In the genomic region with DNA sequence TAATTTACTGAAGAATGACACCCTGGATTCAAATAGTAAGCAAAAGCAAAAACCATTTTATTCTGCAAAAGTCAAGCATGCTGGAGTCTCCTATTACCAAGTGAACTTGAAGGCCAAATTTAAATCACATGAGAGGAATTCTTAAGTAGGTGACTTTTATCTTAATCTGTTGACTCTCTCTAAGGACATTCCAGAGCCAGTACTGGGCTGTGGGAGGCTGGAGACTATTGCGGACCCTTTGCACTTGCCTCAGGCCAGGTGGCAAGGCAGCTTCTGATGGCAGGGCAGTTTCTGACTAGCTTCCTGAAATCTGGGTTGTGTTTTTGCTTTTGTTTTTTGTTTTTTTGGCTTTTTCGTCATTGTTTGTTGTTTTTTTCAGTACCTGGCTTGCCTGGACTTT, we compare ENCODE assay signal across 35 mouse cellular contexts.
"Had no signal": no experiment of that assay in that cellular context is flagged by ENCODE, and none has a peak within 500 bp of the region (broad histone marks: within the 10 kb centered on the region; RNA-seq: fewer than 3 reads in every experiment).

No protein-coding gene starts in this region.

- ATAC-seq: hindbrain, embryonic 16.5 days; hindbrain, postnatal 0 days; inflammation-experienced regulatory T-cells, adult 6 months; intestine, embryonic 15.5 days; intestine, embryonic 16.5 days; intestine, postnatal 0 days had no signal

- H3K4me3 ChIP-seq: heart, adult 2 months; heart, embryonic 10.5 days; heart, embryonic 12.5 days; heart, embryonic 13.5 days; heart, embryonic 15.5 days; hindbrain, embryonic 10.5 days; hindbrain, embryonic 13.5 days; hindbrain, embryonic 15.5 days; intestine, embryonic 15.5 days; kidney, embryonic 15.5 days; layer of hippocampus, adult 2 months had no signal

- H3K27ac ChIP-seq: heart, adult 2 months; heart, embryonic 10.5 days; heart, embryonic 13.5 days; heart, embryonic 15.5 days; hindbrain, embryonic 10.5 days; hindbrain, embryonic 13.5 days; hindbrain, embryonic 15.5 days; hindbrain, postnatal 0 days; intestine, embryonic 15.5 days; kidney, embryonic 15.5 days; kidney, postnatal 0 days; layer of hippocampus, adult 2 months had no signal

- DNase-seq: heart, adult 18-20 months; heart, adult 2 months; heart, postnatal 10 days; heart, postnatal 14 days; heart, postnatal 36 days; heart, postnatal 4 days; kidney, adult 11 months; kidney, adult 18-20 months; kidney, adult 2 months; kidney, adult 8-10 months; kidney, adult 9 months; kidney, postnatal 10 days; kidney, postnatal 14 days; kidney, postnatal 25 days; kidney, postnatal 36 days; kidney, postnatal 4 days; layer of hippocampus, adult 9-11 months; layer of hippocampus, postnatal 36 days had no signal

- H3K27me3 ChIP-seq: heart, embryonic 12.5 days; heart, embryonic 13.5 days; heart, embryonic 15.5 days; hindbrain, embryonic 13.5 days; hindbrain, embryonic 15.5 days; intestine, embryonic 15.5 days; kidney, embryonic 15.5 days had no signal

- H3K4me2 ChIP-seq: heart, embryonic 11.5 days; heart, embryonic 12.5 days; heart, embryonic 13.5 days; heart, embryonic 15.5 days; hindbrain, embryonic 13.5 days; hindbrain, embryonic 15.5 days; intestine, embryonic 15.5 days; kidney, embryonic 15.5 days had no signal

- H3K9me3 ChIP-seq: heart, embryonic 10.5 days; heart, embryonic 15.5 days; hindbrain, embryonic 10.5 days; hindbrain, embryonic 13.5 days; hindbrain, embryonic 15.5 days; intestine, embryonic 15.5 days; kidney, embryonic 15.5 days had no signal

- H3K36me3 ChIP-seq: heart, embryonic 10.5 days; heart, embryonic 12.5 days; heart, embryonic 13.5 days; heart, embryonic 15.5 days; hindbrain, embryonic 10.5 days; hindbrain, embryonic 13.5 days; hindbrain, embryonic 15.5 days; intestine, embryonic 15.5 days; kidney, embryonic 15.5 days had no signal

- H3K9ac ChIP-seq: heart, embryonic 12.5 days; heart, embryonic 13.5 days; heart, embryonic 15.5 days; hindbrain, embryonic 13.5 days; hindbrain, embryonic 15.5 days; intestine, embryonic 15.5 days; kidney, embryonic 15.5 days had no signal

- H3K4me1 ChIP-seq: heart, embryonic 10.5 days; heart, embryonic 12.5 days; heart, embryonic 13.5 days; heart, embryonic 15.5 days; hindbrain, embryonic 10.5 days; hindbrain, embryonic 13.5 days; hindbrain, embryonic 15.5 days; intestine, embryonic 15.5 days; kidney, embryonic 15.5 days had no signal
